Mouse (Mus musculus) kidney, embryonic 16.5 days (tissue): ENCODE results near the gene Exosc5. TPM values are rescaled to one million over a fixed set of nuclear protein-coding genes. Genes with fewer than 3 reads are reported as not detected.
A peak's percentile ranks its signal among the peaks of the same experiment; 100 is the strongest.

ENCODE experiments used
- ATAC-seq: fragments of 200-750 bp; cut with Nextera tagmentation; 2 replicates; pipeline ENCODE4 v1.8.0; 2017; ENCODE audit warnings: moderate TSS enrichment; ENCODE audit not compliant: low FRiP score, low TSS enrichment
- H3K27ac ChIP-seq: fragments of 300-500 bp; sonication (generic); 2 replicates; pipeline ENCODE4 v1.5.1; 2014; ENCODE audit warnings: low read length
- H3K27me3 ChIP-seq: fragments of 300-500 bp; sonication (generic); 2 replicates; pipeline ENCODE4 v1.6.1; 2014; ENCODE audit warnings: low read length, control low read depth, mixed read lengths; ENCODE audit not compliant: insufficient read depth
- H3K36me3 ChIP-seq: fragments of 300-500 bp; sonication (generic); 2 replicates; pipeline ENCODE4 v1.6.1; 2014; ENCODE audit warnings: low read length, control low read depth, mixed read lengths; ENCODE audit not compliant: insufficient read depth
- H3K4me1 ChIP-seq: fragments of 300-500 bp; sonication (generic); 2 replicates; pipeline ENCODE4 v1.6.1; 2014; ENCODE audit warnings: low read length, control low read depth, mixed read lengths; ENCODE audit not compliant: insufficient read depth
- H3K4me2 ChIP-seq: fragments of 300-500 bp; sonication (generic); replicated peaks from 2 replicates; pipeline ENCODE4 v1.6.1; 2014; ENCODE audit warnings: low read depth, low read length
- H3K4me3 ChIP-seq: fragments of 300-500 bp; sonication (generic); 2 replicates; pipeline ENCODE4 v1.5.1; 2014; ENCODE audit warnings: mild to moderate bottlenecking, low read length
- H3K9ac ChIP-seq: fragments of 300-500 bp; sonication (generic); replicated peaks from 2 replicates; pipeline ENCODE4 v1.6.1; 2014; ENCODE audit warnings: low read length
- H3K9me3 ChIP-seq: fragments of 300-500 bp; sonication (generic); 2 replicates; pipeline ENCODE4 v1.6.1; 2016; ENCODE audit warnings: low read length, control low read depth
- WGBS: fragments of 180-500 bp; shearing (Covaris S2); extraction: QIAGEN DNeasy Blood & Tissue Kit; methylation state at CpG from one replicate; pipeline ENCODE4 v1.1.7; 2014; 5-methylcytosine and 5-hydroxymethylcytosine counted together
- polyA plus RNA-seq: library from polyadenylated mRNA; unstranded; fragments of >200 nt; fragmentation: Nextera tagmentation; extraction: Ambion mirVana; gene quantifications from 2 replicates; pipeline ENCODE4 v1.2.1, GENCODE M21; 2015

The Exosc5 gene
- polyA plus RNA-seq, 1 experiment from 2014 or later = 90.0 TPM

DNA sequence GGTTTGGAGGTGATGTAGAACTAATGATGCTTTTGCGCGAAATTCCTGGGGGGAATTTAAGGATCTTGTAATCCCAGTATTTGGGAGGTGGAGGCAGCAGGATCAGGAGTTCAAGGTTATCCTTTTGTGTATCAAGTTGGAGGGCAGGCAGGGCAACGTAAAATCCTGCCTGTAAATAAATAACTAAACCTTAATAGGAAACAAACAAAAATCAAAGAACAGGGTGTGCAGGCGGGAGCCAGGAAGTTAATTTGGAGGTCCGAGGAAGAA lies 39.3 kb upstream of the Exosc5 start:
- peak overlapping the region; percentile 75 for H3K4me3 ChIP-seq
- ATAC-seq = no peak
- no peaks in the 10 kb centered on the region for H3K9me3 ChIP-seq
- H3K4me1 ChIP-seq = peaks cover 10% of the 10 kb centered on the region; the same call in 1 of the 2 replicates
- H3K27ac ChIP-seq = peak overlapping the region; percentile 85
- H3K27me3 ChIP-seq = no peaks in the 10 kb centered on the region
- H3K9ac ChIP-seq = peak overlapping the region; percentile 75
- H3K36me3 ChIP-seq = peaks cover 33% of the 10 kb centered on the region
- peak overlapping the region; percentile 76 for H3K4me2 ChIP-seq
- 15% methylated on average over 5 of the region's 5 CpGs for WGBS

DNA sequence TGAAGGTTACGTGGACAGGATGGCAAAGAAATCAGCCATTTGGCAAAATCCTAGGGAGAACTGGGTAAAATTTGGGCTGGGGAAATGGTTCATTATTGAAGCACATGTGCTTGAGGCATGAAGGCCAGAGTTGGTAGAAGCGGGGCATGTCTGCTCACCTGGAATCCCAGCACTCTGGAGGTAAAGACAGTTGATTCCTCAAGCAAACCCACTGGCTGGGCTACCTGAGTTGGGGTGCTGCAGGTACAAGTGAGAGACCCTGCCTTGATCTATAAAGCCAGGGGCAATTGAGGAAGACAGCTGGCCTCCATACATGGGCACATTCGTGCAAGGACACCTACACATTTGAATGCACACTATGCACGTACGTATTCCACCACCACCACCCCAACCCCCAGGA lies 38.9 kb upstream of the Exosc5 start:
- peaks cover 10% of the 10 kb centered on the region; the same call in 1 of the 2 replicates for H3K4me1 ChIP-seq
- H3K9me3 ChIP-seq = no peaks in the 10 kb centered on the region
- WGBS = 92% methylated on average over 5 of the region's 5 CpGs
- peak overlapping the region; percentile 75 for H3K4me3 ChIP-seq
- H3K27me3 ChIP-seq = no peaks in the 10 kb centered on the region
- no peak overlapping the region for H3K9ac ChIP-seq
- H3K36me3 ChIP-seq = peaks cover 37% of the 10 kb centered on the region
- H3K4me2 ChIP-seq = peak overlapping the region; percentile 76
- no peak overlapping the region for H3K27ac ChIP-seq
- no peak for ATAC-seq

DNA sequence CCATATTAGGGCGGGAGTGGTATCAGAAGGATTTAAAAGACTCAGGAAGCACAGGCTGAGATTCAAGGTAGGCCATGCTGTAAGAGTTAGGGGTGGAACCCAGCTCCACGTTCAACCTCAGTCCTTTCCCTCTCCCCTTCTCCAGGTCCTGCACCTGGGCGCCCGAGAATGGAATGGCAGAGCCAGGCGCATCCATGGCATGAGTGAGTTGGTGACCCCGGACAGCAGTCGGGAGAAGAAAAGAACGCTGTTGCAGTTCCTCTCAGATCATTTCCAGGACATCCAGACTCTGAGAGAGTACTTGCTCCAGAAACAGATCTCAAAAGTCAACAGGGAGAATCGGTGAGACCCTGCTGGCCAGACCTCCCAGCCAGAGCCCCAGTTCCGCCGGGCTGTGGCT lies 38.2 kb upstream of the Exosc5 start:
- H3K9ac ChIP-seq = no peak overlapping the region
- H3K4me2 ChIP-seq = no peak overlapping the region
- no peak overlapping the region for H3K4me3 ChIP-seq
- H3K4me1 ChIP-seq = peaks cover 10% of the 10 kb centered on the region; the same call in 1 of the 2 replicates
- peaks cover 39% of the 10 kb centered on the region for H3K36me3 ChIP-seq
- H3K27ac ChIP-seq = no peak overlapping the region
- ATAC-seq = no peak
- 92% methylated on average over 11 of the region's 11 CpGs for WGBS
- no peaks in the 10 kb centered on the region for H3K9me3 ChIP-seq
- H3K27me3 ChIP-seq = no peaks in the 10 kb centered on the region

DNA sequence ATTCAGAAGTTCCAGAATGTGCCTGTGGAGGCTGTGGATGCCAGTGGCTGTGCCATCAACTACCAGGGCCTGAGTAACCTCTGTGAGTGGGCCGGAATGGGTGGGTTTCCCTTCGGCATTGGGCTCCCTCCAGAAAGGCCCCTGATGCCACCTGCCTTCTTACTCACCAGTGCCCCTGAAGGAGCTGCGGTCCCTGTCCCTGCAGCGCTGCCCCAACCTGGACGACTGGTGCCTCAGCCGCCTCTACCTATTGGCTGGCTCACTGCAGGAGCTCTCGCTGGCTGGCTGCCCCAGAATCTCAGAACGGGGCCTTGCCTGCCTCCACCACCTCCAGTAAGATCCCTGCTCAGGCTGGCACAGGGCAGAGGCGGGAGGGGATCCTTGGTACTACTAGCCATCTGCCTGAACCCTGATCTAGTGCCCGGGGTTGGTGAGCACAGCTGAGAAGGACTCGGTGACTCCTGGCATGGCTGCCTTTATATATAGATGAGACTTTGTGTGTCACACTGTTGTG lies 35.0 kb upstream of the Exosc5 start:
- H3K27me3 ChIP-seq = no peaks in the 10 kb centered on the region
- no peak overlapping the region for H3K4me2 ChIP-seq
- WGBS = 93% methylated on average over 11 of the region's 11 CpGs
- peaks cover 41% of the 10 kb centered on the region for H3K36me3 ChIP-seq
- no peak overlapping the region for H3K27ac ChIP-seq
- no peaks in the 10 kb centered on the region for H3K9me3 ChIP-seq
- H3K4me3 ChIP-seq = no peak overlapping the region
- H3K4me1 ChIP-seq = peaks cover 27% of the 10 kb centered on the region
- no peak for ATAC-seq
- H3K9ac ChIP-seq = no peak overlapping the region

DNA sequence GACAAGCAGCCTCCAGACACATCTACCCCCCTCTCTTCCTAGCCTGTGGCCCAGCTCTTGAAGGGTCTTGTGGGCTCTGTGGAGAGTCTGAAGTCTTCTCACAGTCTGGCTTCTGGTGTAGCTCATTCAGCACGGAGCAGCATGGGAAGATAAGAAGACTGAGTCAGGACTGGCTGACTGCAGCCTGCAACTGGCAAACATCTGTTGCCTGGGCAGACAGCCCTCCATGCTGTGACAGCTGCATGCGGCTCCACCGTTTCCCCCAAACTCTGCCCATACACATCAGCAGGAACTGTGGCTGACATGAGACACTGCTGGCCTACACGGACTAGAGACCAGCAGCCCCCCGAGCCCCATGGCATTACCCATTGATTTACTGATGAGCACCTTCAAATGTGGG lies 34.1 kb upstream of the Exosc5 start:
- H3K9ac ChIP-seq = no peak overlapping the region
- H3K36me3 ChIP-seq = peaks cover 49% of the 10 kb centered on the region
- no peaks in the 10 kb centered on the region for H3K27me3 ChIP-seq
- ATAC-seq = no peak
- H3K4me2 ChIP-seq = no peak overlapping the region
- H3K27ac ChIP-seq = no peak overlapping the region
- peaks cover 27% of the 10 kb centered on the region for H3K4me1 ChIP-seq
- no peaks in the 10 kb centered on the region for H3K9me3 ChIP-seq
- 82% methylated on average over 5 of the region's 5 CpGs for WGBS
- no peak overlapping the region for H3K4me3 ChIP-seq

DNA sequence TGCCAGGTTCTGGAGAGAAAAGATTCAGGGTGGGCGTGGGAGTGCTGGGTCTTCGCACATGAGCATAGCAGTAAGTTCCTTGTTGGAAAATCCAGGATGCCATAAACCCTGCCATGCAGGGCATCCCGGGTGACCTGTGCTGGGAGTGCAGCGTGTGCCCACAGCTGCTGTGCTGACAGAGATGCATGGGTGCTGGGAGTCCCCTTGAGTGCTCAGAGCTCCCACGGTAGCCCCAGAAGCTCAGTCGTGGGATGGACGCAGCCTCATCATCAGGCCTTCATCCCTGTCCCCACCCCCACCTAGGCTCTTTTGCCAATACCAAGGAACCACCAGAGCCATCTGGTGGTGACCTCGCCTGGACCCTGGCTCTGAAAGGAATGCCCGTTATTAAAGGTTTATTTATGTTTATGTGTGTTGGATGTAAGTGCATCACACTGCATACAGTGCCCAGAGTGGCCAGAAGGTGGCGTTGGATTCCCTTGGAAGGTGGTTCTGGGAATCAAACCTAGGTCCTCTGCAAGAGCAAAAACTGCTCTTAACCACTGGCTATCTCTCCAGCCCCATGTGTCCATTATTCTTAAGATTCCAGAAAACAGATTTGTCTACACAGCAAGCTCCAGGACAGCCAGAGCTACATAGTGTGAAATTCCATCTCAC lies 33.2 kb upstream of the Exosc5 start:
- WGBS = 80% methylated on average over 10 of the region's 10 CpGs
- peak overlapping the region; percentile 68; the same call in 1 of the 2 replicates for H3K27ac ChIP-seq
- peaks cover 49% of the 10 kb centered on the region for H3K36me3 ChIP-seq
- H3K9me3 ChIP-seq = no peaks in the 10 kb centered on the region
- H3K4me3 ChIP-seq = no peak overlapping the region
- peaks cover 22% of the 10 kb centered on the region for H3K4me1 ChIP-seq
- no peak for ATAC-seq
- H3K27me3 ChIP-seq = no peaks in the 10 kb centered on the region
- no peak overlapping the region for H3K9ac ChIP-seq
- no peak overlapping the region for H3K4me2 ChIP-seq

DNA sequence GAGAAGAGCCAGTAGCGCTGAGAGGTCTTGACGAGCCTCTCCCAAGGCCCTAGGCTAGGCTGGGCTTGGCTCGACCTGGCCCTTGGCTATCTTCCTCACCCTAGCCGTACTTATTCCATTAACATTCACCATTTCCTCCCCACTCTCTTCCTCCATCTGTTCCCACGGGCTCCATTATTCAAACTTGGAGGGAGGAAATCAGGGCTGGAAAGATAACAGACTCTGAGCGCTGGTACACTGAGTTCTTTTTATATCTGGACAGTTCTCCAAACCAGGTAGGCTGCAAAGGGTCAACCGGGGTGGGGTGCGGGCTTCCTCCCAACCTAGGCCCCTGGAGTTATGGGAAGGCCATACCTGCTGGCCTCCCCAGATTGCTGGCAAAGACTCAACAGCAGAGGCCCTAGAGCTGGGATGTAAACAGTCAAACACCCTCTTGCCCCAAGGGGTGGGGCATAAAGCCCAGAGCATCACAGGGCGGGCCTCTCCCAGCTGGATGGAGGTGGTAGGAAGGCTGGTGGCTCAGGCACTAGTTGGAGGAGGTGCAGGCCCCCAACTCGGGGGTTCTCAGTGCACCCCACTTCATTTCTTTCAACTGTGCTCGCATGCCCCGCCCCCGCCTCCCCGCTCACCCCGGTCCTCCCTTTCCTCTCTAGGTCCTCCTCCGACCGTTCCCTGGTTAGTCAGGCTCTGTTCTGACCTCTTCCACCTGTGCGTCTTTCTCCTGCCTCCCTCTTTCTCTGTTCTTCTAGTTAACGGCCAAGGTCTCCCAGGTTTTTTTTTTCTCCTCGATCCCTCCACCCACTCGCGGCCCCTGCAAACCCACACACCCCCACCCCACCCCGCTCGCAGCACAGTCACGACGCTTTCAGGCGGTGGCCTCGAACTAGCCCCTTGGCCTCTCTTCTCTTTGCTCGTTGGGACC lies 32.2 kb upstream of the Exosc5 start, which contains the start of gene B3gnt8:
Gene B3gnt8 (plus strand): TSS at position 146 of the 922 bp plus-strand sequence.
- Histone ChIP-seq H3K9me3 (no peaks in the 10 kb centered on the region), H3K4me2 (peak within 1 kb of the TSS; percentile 83), H3K4me1 (peaks cover 22% of the 10 kb centered on the region), H3K36me3 (peaks cover 45% of the 10 kb centered on the region), H3K27ac (peak within 1 kb of the TSS; percentile 68), H3K27me3 (no peaks in the 10 kb centered on the region), H3K4me3 (peak within 1 kb of the TSS; percentile 56), H3K9ac (peak within 1 kb of the TSS; percentile 77)
- peak; percentile 44; the same call in 1 of the 2 replicates for ATAC-seq
- WGBS = 17% methylated on average over 26 of the region's 29 CpGs

DNA sequence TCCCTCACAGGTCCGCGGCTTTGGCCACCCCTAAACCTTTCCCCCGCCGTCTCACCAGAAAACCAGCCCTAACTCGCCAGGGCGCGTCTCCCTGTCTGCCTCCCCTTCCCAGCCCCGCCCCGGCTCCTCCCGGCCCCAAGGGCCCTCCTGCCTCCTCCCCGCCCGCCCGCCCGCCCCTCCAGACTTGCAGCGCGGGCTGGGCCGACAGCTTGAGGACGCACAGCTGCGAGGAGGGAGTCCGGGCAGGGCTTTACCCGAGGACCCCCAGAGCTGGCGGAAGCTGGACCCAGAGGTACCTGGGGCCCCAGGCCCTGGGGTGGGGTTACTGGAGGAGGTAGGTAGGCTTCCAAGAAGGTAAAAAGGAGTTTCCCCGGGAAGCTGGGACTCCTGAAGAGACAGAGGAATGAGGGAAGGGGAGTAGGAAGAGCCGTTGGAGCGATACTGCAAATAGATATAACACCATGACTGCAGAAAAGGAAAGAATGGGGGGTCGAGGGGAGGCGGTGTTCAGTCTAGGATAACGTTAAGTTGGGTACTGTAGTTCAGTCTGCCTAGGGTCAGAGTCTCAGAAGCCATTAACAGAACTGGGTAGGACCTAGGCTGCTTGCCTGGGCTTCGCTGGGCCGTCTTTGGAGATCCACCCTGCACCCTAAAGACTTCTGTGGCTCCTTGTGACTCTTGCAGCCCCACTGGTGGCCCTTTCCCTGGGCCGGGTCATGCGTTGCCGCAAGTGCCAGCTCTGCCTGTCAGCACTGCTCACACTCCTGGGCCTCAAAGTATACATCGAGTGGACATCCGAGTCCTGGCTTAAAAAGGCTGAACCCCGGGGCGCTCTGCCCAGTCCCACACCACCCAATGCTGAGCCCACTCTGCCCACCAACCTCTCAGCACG lies 31.3 kb upstream of the Exosc5 start:
- WGBS = 13% methylated on average over 38 of the region's 38 CpGs
- H3K4me2 ChIP-seq = peak overlapping the region; percentile 83
- H3K9ac ChIP-seq = peak overlapping the region; percentile 77

DNA sequence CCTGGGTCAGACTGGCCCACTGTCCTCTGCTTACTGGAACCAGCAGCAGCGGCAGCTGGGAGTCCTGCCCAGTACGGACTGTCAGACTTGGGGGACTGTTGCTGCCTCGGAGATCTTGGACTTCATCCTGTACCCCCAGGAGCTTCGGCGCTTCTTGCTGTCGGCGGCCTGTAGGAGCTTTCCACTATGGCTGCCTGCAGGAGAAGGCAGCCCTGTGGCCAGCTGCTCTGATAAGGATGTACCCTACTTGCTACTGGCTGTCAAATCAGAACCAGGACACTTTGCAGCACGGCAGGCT lies 30.7 kb upstream of the Exosc5 start:
- ATAC-seq = no peak
- H3K9me3 ChIP-seq = no peaks in the 10 kb centered on the region
- WGBS = 65% methylated on average over 8 of the region's 8 CpGs
- no peaks in the 10 kb centered on the region for H3K27me3 ChIP-seq
- peak overlapping the region; percentile 56 for H3K4me3 ChIP-seq
- H3K27ac ChIP-seq = no peak overlapping the region; the same call in 1 of the 2 replicates
- peaks cover 40% of the 10 kb centered on the region for H3K36me3 ChIP-seq
- peaks cover 22% of the 10 kb centered on the region for H3K4me1 ChIP-seq
- peak overlapping the region; percentile 77 for H3K9ac ChIP-seq
- peak overlapping the region; percentile 83 for H3K4me2 ChIP-seq

More for the DNA sequence above, 31.3 kb upstream of the Exosc5 start:
- ATAC-seq = peak; percentile 89
- Histone ChIP-seq H3K27ac (peak overlapping the region; percentile 68), H3K9me3 (no peaks in the 10 kb centered on the region), H3K27me3 (no peaks in the 10 kb centered on the region), H3K4me3 (peak overlapping the region; percentile 56), H3K36me3 (peaks cover 42% of the 10 kb centered on the region), H3K4me1 (peaks cover 22% of the 10 kb centered on the region)
